Mouse (Mus musculus) erythroblast, embryonic 14.5 days (primary cell): ENCODE results near the gene Gm21860. TPM values are rescaled to one million over a fixed set of nuclear protein-coding genes. Genes with fewer than 3 reads are reported as not detected.
"Not testable (repeated sequence)": the region's sequence is repeated elsewhere in the genome, so short reads cannot be mapped to it uniquely, and the experiment has no call there.

Experiments used
- H3K27me3 ChIP-seq: 2 replicates; pipeline ENCODE4 v1.6.1; 2012; ENCODE audit warnings: inconsistent platforms; ENCODE audit not compliant: control insufficient read depth
- H3K36me3 ChIP-seq: 2 replicates; pipeline ENCODE4 v1.6.1; 2012; ENCODE audit warnings: mild to moderate bottlenecking, inconsistent platforms; ENCODE audit not compliant: control insufficient read depth
- H3K4me1 ChIP-seq: 2 replicates; pipeline ENCODE4 v1.6.1; 2012; ENCODE audit warnings: inconsistent platforms; ENCODE audit not compliant: control insufficient read depth
- H3K4me3 ChIP-seq: replicated peaks from 2 replicates; pipeline ENCODE3; 2012; ENCODE audit warnings: moderate library complexity, mild to moderate bottlenecking, inconsistent platforms
- H3K9me3 ChIP-seq: 2 replicates; pipeline ENCODE4 v1.6.1; 2012; ENCODE audit warnings: low read length, inconsistent platforms, mixed read lengths; ENCODE audit not compliant: control insufficient read depth
- polyA plus RNA-seq: library from polyadenylated mRNA; stranded (reverse); fragments of >175 nt; gene quantifications from 2 replicates; pipeline ENCODE4 v1.2.3, GENCODE M21; 2012

Gm21860 gene
- polyA plus RNA-seq, 1 experiment, result not detected

- Histone ChIP-seq H3K9me3 (peaks cover 10% of the 10 kb centered on the region), H3K36me3 (peaks cover 14% of the 10 kb centered on the region)
- H3K27me3 ChIP-seq, H3K4me3 ChIP-seq, H3K4me1 ChIP-seq: not testable (repeated sequence)
Measured at GRCm38 (mm10) chrY:90729816-90730303, 24.8 kb downstream of the Gm21860 start.

GRCm38 (mm10) chrY:90728905-90729256 lies 25.7 kb downstream of the Gm21860 start:
- not testable (repeated sequence) for H3K4me3 ChIP-seq, H3K9me3 ChIP-seq, H3K4me1 ChIP-seq, H3K36me3 ChIP-seq, H3K27me3 ChIP-seq

GRCm38 (mm10) chrY:90728251-90728904 lies 26.2 kb downstream of the Gm21860 start:
- not testable (repeated sequence) for H3K4me1 ChIP-seq, H3K9me3 ChIP-seq, H3K27me3 ChIP-seq, H3K4me3 ChIP-seq
- peaks cover 12% of the 10 kb centered on the region for H3K36me3 ChIP-seq

GRCm38 (mm10) chrY:90727121-90727908 lies 27.3 kb downstream of the Gm21860 start:
- H3K4me1 ChIP-seq, H3K27me3 ChIP-seq: not testable (repeated sequence)

GRCm38 (mm10) chrY:90725701-90726451 lies 28.7 kb downstream of the Gm21860 start:
- H3K27me3 ChIP-seq, H3K9me3 ChIP-seq, H3K4me3 ChIP-seq: not testable (repeated sequence)

More at GRCm38 (mm10) chrY:90727121-90727908, 27.3 kb downstream of the Gm21860 start:
- H3K9me3 ChIP-seq, H3K4me3 ChIP-seq: not testable (repeated sequence)
- peaks cover 12% of the 10 kb centered on the region for H3K36me3 ChIP-seq

GRCm38 (mm10) chrY:90725166-90725565 lies 29.5 kb downstream of the Gm21860 start:
- not testable (repeated sequence) for H3K4me3 ChIP-seq, H3K9me3 ChIP-seq, H3K36me3 ChIP-seq, H3K27me3 ChIP-seq, H3K4me1 ChIP-seq

More at GRCm38 (mm10) chrY:90725701-90726451, 28.7 kb downstream of the Gm21860 start:
- not testable (repeated sequence) for H3K36me3 ChIP-seq, H3K4me1 ChIP-seq

GRCm38 (mm10) chrY:90724014-90724709 lies 30.5 kb downstream of the Gm21860 start:
- not testable (repeated sequence) for H3K27me3 ChIP-seq, H3K9me3 ChIP-seq, H3K4me3 ChIP-seq, H3K4me1 ChIP-seq
- peaks cover 12% of the 10 kb centered on the region for H3K36me3 ChIP-seq

GRCm38 (mm10) chrY:90723336-90723987 lies 31.2 kb downstream of the Gm21860 start:
- H3K4me1 ChIP-seq, H3K27me3 ChIP-seq, H3K9me3 ChIP-seq, H3K4me3 ChIP-seq: not testable (repeated sequence)
- H3K36me3 ChIP-seq, result peaks cover 12% of the 10 kb centered on the region

GRCm38 (mm10) chrY:90720505-90720904 lies 34.1 kb downstream of the Gm21860 start:
- not testable (repeated sequence) for H3K36me3 ChIP-seq, H3K27me3 ChIP-seq, H3K4me1 ChIP-seq, H3K4me3 ChIP-seq, H3K9me3 ChIP-seq

GRCm38 (mm10) chrY:90719403-90720232 lies 35.0 kb downstream of the Gm21860 start:
- not testable (repeated sequence) for H3K9me3 ChIP-seq, H3K36me3 ChIP-seq, H3K4me3 ChIP-seq, H3K27me3 ChIP-seq, H3K4me1 ChIP-seq

GRCm38 (mm10) chrY:90718583-90719402 lies 35.8 kb downstream of the Gm21860 start:
- not testable (repeated sequence) for H3K27me3 ChIP-seq, H3K4me1 ChIP-seq, H3K9me3 ChIP-seq, H3K4me3 ChIP-seq, H3K36me3 ChIP-seq

- not testable (repeated sequence) for H3K36me3 ChIP-seq, H3K9me3 ChIP-seq, H3K4me1 ChIP-seq, H3K27me3 ChIP-seq, H3K4me3 ChIP-seq
Measured at GRCm38 (mm10) chrY:90718021-90718420, 36.6 kb downstream of the Gm21860 start.
